Mouse (Mus musculus) C2C12 (cell line): ENCODE data around the gene Suclg2.

Experiments
- CTCF ChIP-seq: IDR thresholded peaks from one replicate; pipeline ENCODE4 v1.5.1; 2011; ENCODE audit not compliant: control insufficient read depth, insufficient read depth, insufficient read length
- FOSL1 ChIP-seq: IDR thresholded peaks from one replicate; pipeline ENCODE4 v1.8.0; 2011; ENCODE audit warnings: mild to moderate bottlenecking, low read length; ENCODE audit not compliant: poor library complexity, insufficient read depth, severe bottlenecking
- MYOD1 ChIP-seq: IDR thresholded peaks from one replicate; pipeline ENCODE4 v1.6.1; 2011; ENCODE audit warnings: low read depth; ENCODE audit not compliant: control insufficient read depth, insufficient read length

- TF ChIP-seq CTCF (no peak), FOSL1 (no peak), MYOD1 (no peak)
These were observed 200.2 kb downstream of the Suclg2 start for GRCm38 (mm10) chr6:95518406-95518805.
